Mouse (Mus musculus) ZHBTc4 (cell line): ENCODE measurements around the gene Mamdc2.

Experiments
- DNase-seq: peaks from one replicate; pipeline ENCODE4 v3.0.0-alpha.2; 2011; ENCODE audit warnings: low read depth, low spot score

Mamdc2 gene

GRCm38 (mm10) chr19:23281911-23282660 is 166.2 kb downstream of the Mamdc2 start:
- DNase-seq = peak; percentile 69

DNA sequence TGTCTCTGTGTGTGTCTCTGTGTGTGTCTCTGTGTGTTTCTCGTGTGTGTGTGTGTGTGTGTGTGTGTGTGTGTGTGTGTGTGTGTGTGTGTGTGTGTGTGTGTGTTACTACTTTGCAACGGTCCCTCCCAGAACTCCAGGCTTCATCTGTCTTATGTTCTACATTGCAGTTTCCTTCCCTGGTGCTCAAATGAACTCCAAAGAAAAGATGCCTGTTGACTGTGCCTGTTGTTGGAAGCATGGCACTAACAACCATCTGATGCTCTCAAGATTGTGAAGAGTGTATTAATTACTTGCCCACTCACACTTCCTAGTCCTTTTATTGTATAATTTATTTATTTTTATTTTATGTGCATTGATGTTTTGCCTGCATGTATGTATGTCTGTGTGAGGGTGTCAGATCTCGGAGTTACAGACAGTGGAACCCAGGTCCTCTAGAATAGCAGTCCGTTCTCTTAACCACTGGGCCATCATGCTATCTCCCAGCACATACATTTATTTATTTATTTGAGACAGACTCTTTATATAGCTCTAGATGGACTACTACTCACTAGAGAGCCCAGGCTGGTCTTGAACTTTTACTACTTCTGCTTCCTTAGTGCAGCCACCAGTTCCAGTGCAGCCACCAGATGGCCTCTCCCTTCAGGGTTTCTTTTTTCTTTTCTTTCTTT is 174.1 kb downstream of the Mamdc2 start:
- no peak for DNase-seq

DNA sequence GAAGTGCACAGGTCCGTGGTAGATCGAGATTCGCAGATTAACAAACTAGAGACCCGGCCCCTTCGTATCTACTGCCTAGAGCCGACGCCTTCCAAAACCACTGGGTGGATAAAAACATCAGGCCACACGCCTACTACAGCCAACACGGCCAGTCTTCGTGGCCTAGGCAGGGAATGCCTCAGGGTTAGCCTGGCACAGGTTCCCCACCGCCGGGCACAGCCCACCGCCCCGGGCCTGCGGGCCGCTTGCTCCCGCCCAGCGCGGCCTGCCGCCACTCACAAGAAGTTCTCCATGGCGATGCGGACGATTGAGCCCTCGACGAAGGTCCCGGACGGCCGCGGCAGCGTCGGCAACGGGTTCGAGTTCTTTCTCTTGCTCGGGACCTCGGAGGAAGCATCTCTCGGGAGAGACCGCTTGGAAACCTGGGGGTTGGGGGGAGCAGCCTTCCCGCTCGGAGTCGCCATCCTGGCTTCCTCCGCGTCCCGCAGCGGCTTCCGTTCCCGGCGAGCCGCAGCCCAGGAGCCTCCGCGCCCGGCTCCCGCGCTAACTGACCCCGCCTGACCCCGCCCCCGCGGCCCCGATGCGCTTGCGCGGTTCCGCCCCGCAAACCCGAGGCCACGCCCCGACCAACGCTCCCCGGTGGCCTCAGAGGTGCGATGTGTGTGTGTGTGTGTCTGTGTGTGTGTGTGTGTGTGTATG is 174.7 kb downstream of the Mamdc2 start, which contains the start of gene Smc5:
Smc5 (minus strand) TSS at position 543 of the 699 bp plus-strand sequence.
- DNase-seq = peak; percentile 93

- DNase-seq = no peak
Observed at GRCm38 (mm10) chr19:23256771-23257170, 191.5 kb downstream of the Mamdc2 start.
